Mouse (Mus musculus) ovary, postnatal 10 days (tissue): Measurements from ENCODE around the gene Akt1s1.
"Not testable (repeated sequence)": the region's sequence is repeated elsewhere in the genome, so short reads cannot be mapped to it uniquely, and the experiment has no call there.

Experiments
- DNase-seq: peaks from one replicate; pipeline ENCODE4 v3.0.0; 2022; ENCODE audit warnings: low spot score

Akt1s1 gene

DNA sequence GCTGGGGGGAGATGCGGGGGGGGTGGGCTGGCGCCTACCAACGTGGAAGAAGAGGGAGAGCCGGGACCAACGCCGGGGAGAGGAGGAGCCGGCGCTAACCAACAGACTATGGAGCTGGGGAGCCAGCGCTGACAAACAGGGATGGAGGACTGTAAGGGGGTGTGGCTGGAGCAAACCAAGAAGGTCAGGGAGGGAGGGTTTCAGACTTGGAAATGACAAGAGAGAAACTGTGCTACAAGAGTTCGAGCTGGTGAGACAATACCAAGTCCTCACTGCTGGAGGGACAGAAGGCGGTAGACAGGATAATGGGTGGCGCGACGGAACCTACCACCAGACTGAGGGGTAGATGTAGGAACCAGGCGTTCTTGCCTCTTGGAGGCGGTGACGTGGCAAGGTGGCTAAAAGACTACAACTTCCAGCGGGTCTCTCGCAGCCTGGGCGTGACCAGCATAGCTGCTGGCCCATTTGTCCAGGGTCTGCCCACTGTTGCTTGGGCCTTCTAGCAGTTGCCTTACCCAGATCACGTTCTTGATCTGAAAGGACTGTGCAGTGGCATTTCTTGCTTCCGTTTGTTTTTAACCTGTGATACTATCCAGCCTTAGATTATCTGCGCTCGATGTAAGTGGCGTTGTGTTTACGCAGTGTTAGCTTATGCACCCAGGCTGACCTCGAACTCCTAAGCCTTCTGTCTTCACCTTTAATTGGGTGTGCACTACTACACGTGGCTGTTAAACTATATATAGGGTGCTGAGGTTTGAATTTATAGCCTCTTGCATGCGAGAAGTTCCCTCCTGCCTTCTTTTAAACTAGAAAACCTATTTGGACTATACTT, 21.1 kb downstream of the Akt1s1 start, which contains the start of gene Ptov1:
Ptov1 (minus strand) TSS at position 92 of the 832 bp plus-strand sequence.
- DNase-seq = peak; percentile 67

DNA sequence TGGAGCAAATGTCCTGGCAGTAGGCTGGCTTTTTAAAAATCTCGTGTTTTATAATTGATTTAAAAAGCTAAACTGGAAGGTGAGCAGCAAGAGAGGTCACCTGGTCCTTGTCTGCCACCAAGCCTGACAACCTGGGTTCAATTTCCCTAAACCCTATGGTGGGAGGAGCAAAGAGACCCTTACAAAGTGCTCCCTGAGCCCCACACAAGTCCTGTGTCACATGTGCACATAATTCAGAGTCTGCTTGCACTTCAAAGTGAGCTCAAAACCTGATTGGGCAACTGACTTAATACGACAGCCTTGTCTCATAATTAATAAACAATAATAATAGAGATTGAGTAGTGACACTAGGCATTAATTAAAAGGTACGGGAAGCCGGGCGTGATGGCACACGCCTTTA, 21.8 kb downstream of the Akt1s1 start:
- DNase-seq = no peak

DNA sequence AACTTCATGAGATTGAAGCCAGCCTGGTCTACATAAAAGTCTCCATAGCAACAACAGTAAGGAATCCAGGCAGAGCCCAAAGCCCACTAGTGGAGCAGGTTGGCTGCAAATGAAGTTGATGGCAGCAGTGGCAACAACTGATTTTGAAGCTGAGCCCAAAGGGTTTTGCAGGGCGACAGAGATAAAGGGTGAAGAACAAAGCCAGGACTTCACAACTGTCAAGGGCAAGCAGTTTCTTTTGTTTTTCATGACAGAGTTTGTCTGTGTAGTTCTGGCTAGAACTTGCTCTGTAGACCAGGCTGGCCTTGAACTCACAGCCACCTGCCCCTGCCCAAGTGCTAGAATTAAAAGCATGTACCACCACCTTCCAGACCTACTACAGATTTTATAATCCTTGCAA, 22.4 kb downstream of the Akt1s1 start:
- no peak for DNase-seq

DNA sequence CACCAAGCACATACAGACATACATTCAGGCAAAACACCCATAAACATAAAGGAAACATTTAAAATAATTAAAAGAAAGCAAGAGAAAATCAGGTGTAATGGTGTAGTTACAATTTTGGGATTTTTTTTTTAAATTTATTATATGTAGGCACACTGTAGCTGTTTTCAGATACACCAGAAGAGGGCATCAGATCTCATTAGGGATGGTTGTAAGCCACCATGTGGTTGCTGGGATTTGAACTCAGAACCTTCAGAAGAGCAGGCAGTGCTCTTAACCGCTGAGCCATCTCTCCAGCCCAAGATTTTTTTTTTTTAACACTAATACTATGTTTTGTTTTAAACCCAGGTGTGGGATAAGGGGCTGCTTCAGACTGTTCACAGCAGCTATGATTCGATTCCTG, 23.0 kb downstream of the Akt1s1 start:
- not testable (repeated sequence) for DNase-seq

DNA sequence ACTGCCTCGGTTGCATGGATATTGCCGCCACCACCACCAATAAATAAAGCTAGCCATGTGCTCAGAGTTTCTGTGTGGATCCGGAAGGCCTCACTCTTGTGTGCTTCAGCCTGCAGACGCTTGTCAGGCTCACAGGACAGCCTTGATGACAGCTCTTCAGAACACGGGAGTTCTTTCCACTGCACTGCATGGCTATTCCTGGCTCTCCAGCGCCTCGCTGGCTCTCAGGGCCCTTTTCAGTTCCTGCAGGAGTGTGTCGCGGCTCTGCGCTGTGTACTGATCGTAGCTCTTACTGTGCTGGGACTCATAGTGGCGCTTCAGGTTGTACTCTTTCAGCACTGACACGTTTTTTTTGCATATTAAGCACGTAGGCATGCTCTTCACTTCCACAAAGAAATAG, 29.0 kb downstream of the Akt1s1 start:
- DNase-seq = no peak

DNA sequence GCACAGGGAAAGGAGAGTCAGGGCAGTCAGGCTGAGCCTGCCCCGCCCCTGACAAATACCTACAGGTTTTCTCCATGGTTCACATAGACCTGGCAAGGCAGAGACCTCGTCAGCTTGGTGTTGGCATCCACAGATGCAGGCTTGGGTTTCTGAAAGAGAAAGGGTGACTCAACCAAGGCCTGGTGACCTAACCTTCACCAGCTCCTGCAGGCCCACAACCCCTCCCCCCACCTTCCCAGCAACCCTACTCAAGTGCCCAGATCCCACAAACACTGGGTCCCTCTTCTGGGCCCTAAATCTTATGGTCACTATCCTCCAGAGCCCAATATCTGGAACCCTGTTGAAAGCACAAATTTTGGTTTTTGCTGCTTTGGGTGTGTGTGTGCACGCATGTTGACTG, 34.2 kb downstream of the Akt1s1 start:
- no peak for DNase-seq

DNA sequence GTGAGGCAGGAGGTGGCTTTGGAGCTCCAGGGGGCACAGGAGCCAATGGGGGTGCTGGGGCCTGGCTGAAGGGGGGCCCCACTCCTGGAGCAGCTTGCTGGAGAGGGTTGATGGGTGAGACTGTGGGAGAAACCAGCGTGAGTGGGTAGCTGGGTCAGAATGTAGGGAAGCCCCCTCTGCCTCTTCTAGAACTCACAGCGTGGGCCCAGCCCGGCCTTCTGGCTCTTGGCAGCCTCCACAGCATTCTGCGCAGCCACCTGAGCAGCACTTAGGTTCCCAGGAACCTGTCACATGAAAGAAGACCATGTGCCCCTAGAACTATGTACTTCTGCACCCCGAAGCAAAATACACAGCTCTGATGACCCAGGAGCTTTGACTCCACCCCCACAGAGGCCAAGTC, 35.8 kb downstream of the Akt1s1 start:
- DNase-seq = no peak

DNA sequence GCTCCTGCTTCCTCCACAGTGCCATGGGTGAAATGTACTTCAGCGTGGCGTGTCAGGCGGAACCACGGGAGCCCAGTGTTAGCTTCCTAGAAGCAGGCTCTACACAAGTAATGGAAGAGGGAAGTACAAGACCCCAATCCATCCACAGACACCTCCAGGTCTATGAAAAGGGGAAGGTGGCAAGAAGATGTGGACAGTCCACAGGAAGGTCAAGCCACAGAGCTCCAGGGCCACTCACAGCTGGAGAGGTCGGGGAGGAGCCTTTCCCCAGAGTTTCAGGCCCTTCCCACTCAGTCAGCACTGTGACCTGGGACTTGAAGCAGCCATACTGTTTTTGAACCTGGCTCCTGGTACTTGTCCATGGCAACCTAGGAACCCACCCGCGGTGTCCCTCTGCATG, 38.2 kb downstream of the Akt1s1 start:
- DNase-seq = no peak

DNA sequence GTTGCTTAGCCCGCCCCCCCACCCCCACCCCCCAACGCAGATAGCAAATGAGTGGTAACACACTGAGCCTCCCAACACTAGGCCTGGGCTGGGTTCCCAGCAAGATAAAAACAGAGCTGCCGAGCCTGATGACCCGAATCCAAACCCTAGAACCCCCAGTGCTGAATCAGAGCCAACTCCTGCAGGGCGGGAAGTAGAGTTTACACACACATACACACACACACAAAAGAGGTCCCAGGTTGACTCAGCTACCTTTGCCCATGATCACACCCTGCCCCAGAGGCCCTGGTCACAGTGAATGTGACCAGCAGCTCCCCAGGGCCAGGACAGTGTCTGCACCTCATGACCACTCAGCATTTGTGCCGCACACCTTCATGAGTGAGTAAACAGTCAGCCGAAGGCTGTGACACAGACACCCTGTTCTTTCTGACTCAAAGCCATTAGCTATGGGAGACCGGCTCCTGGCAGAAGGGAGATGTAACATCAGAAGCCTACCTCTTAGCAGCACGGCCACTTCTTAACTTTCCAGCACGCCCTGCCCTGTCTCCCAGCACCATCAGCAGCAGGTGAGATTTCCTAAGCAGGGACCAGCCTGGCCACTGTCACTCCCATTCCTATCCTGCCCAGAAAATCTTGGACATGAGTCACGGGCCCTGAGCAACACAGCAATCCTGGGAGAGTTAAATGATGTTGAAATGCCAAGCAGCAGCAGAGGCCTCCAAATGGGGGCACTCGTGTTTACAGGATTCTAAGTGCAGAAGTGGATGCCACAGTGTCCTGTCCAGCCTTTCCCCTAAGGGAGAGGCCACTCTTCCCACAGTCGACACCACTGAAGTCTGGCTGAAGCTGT, 39.7 kb downstream of the Akt1s1 start:
- DNase-seq = no peak

DNA sequence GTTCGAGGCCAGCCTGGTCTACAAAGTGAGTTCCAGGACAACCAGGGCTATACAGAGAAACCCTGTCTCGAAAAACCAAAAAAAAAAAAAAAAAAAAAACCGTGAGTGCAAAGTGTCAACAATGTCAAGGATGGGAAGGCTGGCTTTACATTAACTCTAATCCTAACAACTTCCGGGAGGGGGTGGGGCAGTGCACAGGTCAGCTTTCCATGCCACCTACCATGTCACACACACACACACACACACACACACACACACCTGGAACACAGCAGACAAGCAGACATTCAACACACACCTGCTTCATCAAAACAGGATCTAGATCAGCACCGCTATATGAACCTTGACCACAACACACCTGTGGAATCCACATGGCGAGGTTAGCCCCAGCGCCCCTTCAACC, 41.4 kb downstream of the Akt1s1 start:
- no peak for DNase-seq

DNA sequence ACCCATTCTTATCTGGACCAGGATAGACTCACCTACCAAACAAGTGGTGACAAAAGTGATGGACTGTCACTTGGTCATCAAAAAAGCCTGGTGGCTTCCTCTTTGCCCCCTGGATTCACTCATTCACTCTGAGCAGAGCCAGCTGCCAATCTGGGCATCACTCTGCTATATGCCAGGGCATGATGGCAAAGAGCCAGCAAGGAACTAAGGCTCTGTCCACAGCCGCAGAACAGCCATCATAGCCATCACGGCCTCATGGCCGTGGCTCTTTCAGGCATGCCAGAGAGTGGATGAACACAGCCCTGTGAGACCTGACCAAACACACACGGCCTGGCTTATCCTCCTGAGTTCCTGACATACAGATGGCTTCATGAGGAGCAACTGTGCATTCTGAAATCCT, 41.9 kb downstream of the Akt1s1 start:
- DNase-seq = no peak

DNA sequence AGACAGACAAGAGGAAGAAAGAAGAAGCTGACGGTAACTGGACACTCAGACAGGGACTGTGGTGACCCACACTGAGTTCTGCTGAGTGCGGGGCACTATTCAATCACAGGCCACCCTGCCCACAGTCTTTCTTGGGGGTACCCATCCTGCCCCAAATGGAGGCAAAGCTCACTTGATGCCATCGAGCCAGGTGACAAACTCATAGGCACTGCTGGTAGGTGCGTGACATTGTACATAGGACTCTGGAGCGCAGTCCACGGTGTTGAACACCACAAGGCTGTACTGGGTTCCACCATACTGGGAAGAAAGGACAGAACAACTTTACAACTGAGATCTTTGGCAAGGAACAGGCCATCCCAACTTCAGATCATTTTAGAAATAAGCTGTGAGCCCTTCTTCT, 42.8 kb downstream of the Akt1s1 start:
- no peak for DNase-seq

DNA sequence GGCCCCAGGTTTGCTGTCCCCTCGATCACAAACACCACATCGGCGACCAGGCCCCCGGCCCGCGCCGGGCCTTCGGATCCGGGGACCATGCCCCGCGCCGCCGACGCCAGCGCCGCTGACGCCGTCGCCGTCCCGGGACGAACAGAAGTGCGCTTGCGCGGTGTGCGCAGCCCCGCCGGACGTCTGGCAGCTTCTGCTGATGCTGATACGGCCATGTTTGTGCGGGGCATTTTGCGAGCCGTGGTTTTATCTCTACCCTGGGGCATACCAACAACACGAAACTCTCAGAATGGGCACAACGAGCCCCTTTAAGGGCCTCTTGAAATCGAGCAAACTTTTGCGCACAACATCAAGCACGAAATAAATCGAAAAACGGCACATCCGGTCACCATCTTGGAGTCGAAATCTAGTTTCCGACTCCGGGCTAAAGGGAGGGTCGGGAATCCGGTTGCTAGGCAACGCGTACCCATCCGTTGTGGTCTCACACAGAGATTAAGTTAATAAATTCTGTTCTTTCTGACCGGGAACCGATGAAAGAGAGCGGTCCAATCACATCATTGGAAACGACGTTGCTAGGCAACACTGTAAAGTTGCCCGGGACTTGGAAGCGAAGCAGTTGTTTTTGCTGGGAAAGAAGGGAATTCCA, 43.6 kb downstream of the Akt1s1 start, which contains the start of gene Med25:
Med25 (minus strand) TSS at position 437 of the 646 bp plus-strand sequence.
- DNase-seq = peak; percentile 85

DNA sequence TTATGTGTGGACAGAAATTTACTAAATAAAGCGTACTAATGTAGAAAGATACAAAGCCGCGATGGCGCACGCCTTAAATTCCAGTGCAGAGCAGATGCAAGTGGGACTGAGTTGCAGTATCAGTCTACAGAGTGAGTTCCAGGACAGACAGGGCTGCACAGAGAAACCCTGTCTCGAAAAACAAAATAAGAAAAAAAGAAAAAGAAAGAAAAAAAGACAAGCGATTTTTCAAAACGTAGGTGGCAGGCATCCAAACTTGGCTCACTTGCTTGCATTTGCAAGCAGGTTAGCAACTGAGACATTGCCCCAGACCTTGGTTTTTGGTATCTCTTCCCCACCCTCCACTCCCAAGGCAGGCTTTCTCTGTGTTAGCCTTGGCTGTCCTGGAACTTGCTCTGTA, 44.4 kb downstream of the Akt1s1 start:
- no peak for DNase-seq

DNA sequence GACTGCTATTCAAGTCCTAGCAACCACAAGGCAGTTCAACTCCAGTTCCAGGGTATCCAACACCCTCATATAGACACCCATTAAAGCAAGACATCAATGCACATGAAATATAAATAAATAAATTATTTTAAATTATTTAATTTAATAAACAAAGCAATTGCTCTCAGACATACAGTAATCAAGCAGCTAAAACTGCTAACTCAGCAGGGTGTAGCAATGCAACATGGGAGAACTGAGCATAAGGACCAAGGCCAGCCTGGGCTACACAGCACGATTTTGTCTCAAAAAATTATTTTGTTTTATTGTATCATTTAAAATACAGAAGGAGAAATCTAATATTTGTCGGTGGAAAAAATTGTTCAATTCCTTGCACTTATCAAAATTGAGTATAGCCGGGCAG, 45.4 kb downstream of the Akt1s1 start:
- no peak for DNase-seq

DNA sequence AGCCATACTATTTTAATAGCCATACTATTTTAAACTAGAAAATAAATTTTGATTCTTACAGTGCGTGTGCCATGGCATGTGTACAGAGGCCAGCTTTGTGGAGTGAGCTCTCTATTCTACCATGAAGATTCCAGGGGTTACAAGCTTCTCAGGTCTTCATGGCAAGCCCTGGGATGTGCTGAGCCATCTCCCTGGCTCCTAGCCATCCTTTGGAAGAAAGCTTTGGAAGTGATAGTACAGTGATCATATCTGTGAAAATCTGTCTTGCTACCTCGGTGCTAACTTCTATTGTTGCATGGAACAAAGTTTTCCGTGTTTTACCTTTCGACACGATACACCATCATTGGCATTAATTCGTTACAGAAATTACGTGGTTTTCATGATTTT, 46.4 kb downstream of the Akt1s1 start:
- no peak for DNase-seq

DNA sequence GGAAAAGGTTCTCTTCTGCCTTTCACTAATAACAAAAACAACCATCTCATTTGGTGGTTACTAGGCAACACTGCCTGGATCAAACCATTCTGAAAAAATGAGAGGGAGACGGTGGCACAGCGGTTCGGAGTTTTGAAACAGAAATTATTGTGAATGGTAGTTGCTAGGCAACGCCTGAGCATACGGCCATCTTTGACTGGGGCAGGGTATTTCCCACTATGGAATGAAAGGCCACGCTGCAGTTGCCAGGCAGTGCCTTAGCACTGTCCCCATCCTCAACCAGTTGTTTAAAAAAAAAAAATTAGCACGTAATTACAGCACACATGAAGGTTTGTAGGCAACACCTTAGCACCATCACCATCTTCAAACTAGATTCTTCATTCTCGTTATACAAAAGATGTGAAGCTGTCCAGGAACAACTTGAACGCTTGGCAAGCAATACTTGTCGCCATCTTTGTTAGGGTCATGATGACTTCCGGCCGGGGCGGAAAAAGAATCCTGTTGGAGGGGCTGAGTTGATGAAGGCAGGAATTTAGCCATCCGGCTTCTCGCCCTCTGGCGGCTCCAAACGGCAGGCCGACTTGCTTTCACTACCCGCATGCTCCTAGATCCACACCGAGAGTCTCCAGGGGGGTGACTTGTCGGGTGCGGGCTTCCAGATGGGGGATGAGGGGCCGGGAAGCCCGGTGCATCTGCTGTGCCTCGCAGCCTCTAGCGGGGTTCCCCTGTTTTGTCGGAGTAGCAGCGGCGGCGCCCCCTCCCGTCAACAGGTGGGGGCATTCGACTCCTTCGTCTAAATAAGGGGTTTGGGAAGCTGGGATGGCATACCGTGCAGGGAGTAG, 47.0 kb downstream of the Akt1s1 start, which contains the start of gene Fuz:
Fuz (plus strand) TSS at position 487 of the 842 bp plus-strand sequence.
- DNase-seq = peak; percentile 75

DNA sequence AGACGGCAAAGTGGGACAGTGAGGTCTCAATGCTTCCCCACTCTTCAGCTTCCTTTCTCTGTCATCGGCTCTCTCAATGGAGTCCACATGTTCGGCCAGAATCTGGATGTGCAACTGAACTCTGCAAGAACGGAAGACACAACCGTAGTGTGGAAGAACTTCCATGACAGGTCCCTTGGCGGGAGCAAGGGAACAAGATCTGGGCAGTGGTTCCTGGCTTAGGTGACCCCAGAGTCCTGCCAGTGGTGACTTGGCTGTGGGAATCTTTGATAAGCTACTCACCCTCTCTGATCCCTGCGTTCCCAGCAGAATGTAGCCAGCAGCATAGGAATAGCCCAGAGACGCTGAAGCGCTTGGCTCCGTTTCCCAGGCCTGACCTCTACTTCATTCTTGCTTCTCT, 47.7 kb downstream of the Akt1s1 start:
- DNase-seq = no peak

DNA sequence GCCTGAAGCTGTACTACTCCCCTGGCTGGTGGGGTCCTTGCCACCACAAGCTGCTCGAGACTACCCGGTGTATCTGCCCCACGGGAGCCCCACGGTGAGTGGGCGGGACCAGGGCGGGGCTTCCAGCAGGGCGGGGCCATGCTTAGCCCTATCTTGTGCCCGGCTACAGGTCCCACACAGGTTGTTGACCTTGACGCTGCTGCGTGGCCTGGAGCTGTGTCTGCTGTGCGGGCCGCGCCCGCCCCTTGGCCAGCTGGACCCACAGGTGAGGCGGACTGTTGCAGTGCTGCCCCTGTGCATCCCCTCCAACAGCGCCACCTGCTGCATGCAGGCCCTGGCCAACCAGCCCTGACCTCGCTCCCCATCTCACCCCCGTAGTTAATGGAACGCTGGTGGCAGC, 49.8 kb downstream of the Akt1s1 start:
- no peak for DNase-seq

DNA sequence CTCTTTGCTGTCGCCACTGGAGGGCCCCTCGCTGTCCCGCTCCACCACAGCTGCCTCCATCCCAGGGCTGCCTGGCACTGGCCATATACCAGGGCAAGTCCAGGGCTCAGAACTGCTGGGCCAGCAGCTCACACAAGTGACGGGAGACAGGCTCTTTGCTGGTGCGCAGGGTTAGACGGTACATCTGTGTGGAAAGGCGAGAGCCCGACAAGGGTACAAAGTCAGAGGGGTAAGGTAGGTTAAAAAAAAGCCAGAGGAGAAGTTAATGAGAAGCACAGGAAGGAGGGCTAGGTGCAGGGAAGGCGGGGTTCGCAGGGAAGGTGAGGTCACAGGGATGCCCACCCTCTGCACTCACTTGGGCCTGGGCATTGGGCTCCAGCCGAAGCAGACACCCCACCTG, 51.8 kb downstream of the Akt1s1 start:
- no peak for DNase-seq

DNA sequence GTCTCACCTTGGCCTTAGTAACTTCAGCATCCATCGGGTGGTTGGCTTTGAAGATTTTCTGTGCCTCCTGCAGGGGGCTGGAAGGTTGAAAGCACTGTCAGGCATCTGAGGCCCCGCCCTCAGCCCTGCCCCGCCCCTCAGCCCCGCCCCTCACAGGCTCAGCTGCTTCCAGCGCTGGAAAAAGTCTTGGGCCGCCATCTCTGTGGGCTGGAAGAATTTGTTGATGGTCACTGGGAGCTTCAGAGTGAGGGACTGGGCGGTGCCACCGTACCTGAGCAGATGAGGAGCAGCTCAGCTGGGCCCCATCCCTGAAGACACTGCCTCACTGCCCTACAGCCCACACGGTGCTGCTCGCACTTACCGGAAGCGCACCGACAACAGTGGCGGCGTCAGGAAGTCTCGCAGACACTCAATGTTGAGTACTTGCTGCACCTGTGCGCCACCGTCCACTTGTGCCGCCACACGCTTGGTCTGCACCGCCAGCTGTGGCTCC, 52.5 kb downstream of the Akt1s1 start:
- no peak for DNase-seq
